In the genomic region with DNA sequence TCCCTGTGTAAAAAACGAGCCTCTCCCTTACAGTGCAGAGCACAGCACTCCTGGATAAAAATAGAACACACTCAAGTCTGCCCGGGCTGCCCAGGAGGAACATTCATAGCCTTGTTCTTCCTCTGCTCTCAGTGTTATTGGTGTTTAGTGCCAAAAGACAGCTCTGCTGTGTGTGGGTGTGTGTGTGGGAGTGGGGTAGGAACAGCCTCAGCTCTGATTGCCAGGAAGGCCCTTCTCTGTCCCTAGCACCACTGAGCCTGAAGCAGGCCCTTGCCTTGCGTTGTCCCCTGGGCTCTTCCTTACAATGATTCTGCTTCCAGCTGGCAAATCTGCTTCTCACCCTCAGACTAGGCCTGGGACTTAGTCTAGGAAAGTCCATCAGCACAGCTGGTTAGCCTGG, we compare ENCODE assay signal across 15 mouse cellular contexts. TPM values are rescaled to one million over a fixed set of nuclear protein-coding genes. Genes with fewer than 3 reads are reported as not detected.
A peak's percentile ranks its signal among the peaks of the same experiment; 100 is the strongest.
DNase-seq lines count a peak whose midpoint lies in the region; ATAC-seq lines count a peak whose summit lies in the region.
"Had no signal": no experiment of that assay in that cellular context is flagged by ENCODE, and none has a peak within 500 bp of the region (broad histone marks: within the 10 kb centered on the region; RNA-seq: fewer than 3 reads in every experiment).

No protein-coding gene starts in this region.

- H3K9me3 ChIP-seq in kidney, embryonic 15.5 days (replicated peaks) = no peaks in the 10 kb centered on the region

- H3K27me3 ChIP-seq in kidney, embryonic 15.5 days = no peaks in the 10 kb centered on the region

- ATAC-seq in frontal cortex, adult (ENCODE audit: low TSS enrichment) = peak; percentile 91
- no peak for ATAC-seq in kidney, embryonic 15.5 days (replicated peaks; ENCODE audit: low FRiP score)
- ATAC-seq: forebrain, postnatal 0 days had no signal

- H3K9ac ChIP-seq in kidney, embryonic 15.5 days = no peak overlapping the region
- H3K9ac ChIP-seq: forebrain, postnatal 0 days; hindbrain, embryonic 14.5 days had no signal

- peaks cover 8% of the 10 kb centered on the region for H3K4me1 ChIP-seq in kidney, embryonic 15.5 days

- DNase-seq in frontal cortex, postnatal 14 days (ENCODE audit: low spot score in 2 of 2) = no peak
- DNase-seq in kidney, postnatal 4 days = peak; percentile 31 to 50
- DNase-seq in fat pad, adult 2 months (ENCODE audit: extremely low read depth, low read depth, low spot score) = peak; percentile 63
- DNase-seq in left cerebral cortex, postnatal 36 days (ENCODE audit: low spot score in 2 of 2) = peak; percentile 31 to 33
- DNase-seq in embryo, embryonic 11 days = no peak
- no peak for DNase-seq in thymus, postnatal 4 days
- DNase-seq: forebrain, postnatal 0 days; spleen, adult 18-20 months; thymus, postnatal 14 days had no signal

- no peak overlapping the region for H3K4me2 ChIP-seq in kidney, embryonic 15.5 days
- H3K4me2 ChIP-seq: hindbrain, embryonic 14.5 days had no signal

- no peak overlapping the region for H3K4me3 ChIP-seq in kidney, embryonic 15.5 days (replicated peaks)

- H3K36me3 ChIP-seq in kidney, embryonic 15.5 days = no peaks in the 10 kb centered on the region

- 41% methylated on average over 3 of the region's 3 CpGs for WGBS in kidney, embryonic 15.5 days

- intact Hi-C loops in left cerebral cortex, postnatal 36 days (cut with DNase I) = no loop called here

- no peak overlapping the region for H3K27ac ChIP-seq in kidney, embryonic 15.5 days
- H3K27ac ChIP-seq: hindbrain, embryonic 14.5 days had no signal

RNA-seq across cellular contexts. Expression of gene Tcl1b2, which starts 36.4 kb away (rescaled TPM):
- not detected in 2 replicates for polyA plus RNA-seq in kidney, embryonic 15.5 days (2015; fragmentation: Nextera tagmentation; extraction: Ambion mirVana)
- total RNA-seq in left cerebral cortex, postnatal 36 days (2021) = not detected
- total RNA-seq: forebrain, postnatal 0 days; MEL had no signal
- polyA plus RNA-seq: forebrain, postnatal 0 days; hindbrain, embryonic 14.5 days; large intestine, adult 2 months; liver, embryonic 16.5 days had no signal

RNA-seq across cellular contexts. Expression of gene Tcl1b1, which starts 50.1 kb away (rescaled TPM):
- polyA plus RNA-seq in kidney, embryonic 15.5 days (2015; fragmentation: Nextera tagmentation; extraction: Ambion mirVana) = not detected in 2 replicates
- total RNA-seq in left cerebral cortex, postnatal 36 days (2021) = not detected
- total RNA-seq: forebrain, postnatal 0 days; MEL had no signal
- polyA plus RNA-seq: forebrain, postnatal 0 days; hindbrain, embryonic 14.5 days; large intestine, adult 2 months; liver, embryonic 16.5 days had no signal

Comparison
In these comparisons a context has a peak if more than half of its experiments do, and no peak if none do; other contexts are left out.
1. DNase-seq: peak in kidney, postnatal 4 days (2 of 2), fat pad, adult 2 months (single experiment) and left cerebral cortex, postnatal 36 days (2 of 2); none in frontal cortex, postnatal 14 days (0 of 2), embryo, embryonic 11 days (single experiment) and thymus, postnatal 4 days (single experiment).